Mouse (Mus musculus) neural tube, embryonic 13.5 days (tissue): ENCODE results near the gene Arhgef16. TPM values are rescaled to one million over a fixed set of nuclear protein-coding genes. Genes with fewer than 3 reads are reported as not detected.

Source experiments
- ATAC-seq: fragments of 200-750 bp; cut with Nextera tagmentation; 2 replicates; pipeline ENCODE4 v1.8.0; 2017; ENCODE audit warnings: low read depth, mild to moderate bottlenecking, moderate TSS enrichment, moderate library complexity
- H3K27ac ChIP-seq: fragments of 300-500 bp; sonication (generic); replicated peaks from 2 replicates; pipeline ENCODE4 v1.5.1; 2015; ENCODE audit warnings: moderate library complexity, mild to moderate bottlenecking, inconsistent platforms
- H3K27me3 ChIP-seq: fragments of 300-500 bp; sonication (generic); 2 replicates; pipeline ENCODE4 v1.6.1; 2015; ENCODE audit warnings: mild to moderate bottlenecking, inconsistent platforms
- H3K36me3 ChIP-seq: fragments of 300-500 bp; sonication (generic); 2 replicates; pipeline ENCODE4 v1.6.1; 2015; ENCODE audit warnings: mild to moderate bottlenecking, inconsistent platforms
- H3K4me1 ChIP-seq: fragments of 300-500 bp; sonication (generic); replicated peaks from 2 replicates; pipeline ENCODE4 v1.6.1; 2015; ENCODE audit warnings: inconsistent platforms
- H3K4me2 ChIP-seq: fragments of 300-500 bp; sonication (generic); 2 replicates; pipeline ENCODE4 v1.6.1; 2015; ENCODE audit warnings: inconsistent platforms, mild to moderate bottlenecking, moderate library complexity
- H3K4me3 ChIP-seq: fragments of 300-500 bp; sonication (generic); 2 replicates; pipeline ENCODE4 v1.5.1; 2015; ENCODE audit warnings: mild to moderate bottlenecking, inconsistent platforms
- H3K9ac ChIP-seq: fragments of 300-500 bp; sonication (generic); 2 replicates; pipeline ENCODE4 v1.6.1; 2015; ENCODE audit warnings: moderate library complexity, mild to moderate bottlenecking, inconsistent platforms
- H3K9me3 ChIP-seq: fragments of 300-500 bp; sonication (generic); 2 replicates; pipeline ENCODE4 v1.6.1; 2016; ENCODE audit warnings: inconsistent platforms
- WGBS: fragments of 180-500 bp; shearing (Covaris S2); methylation state at CpG from one replicate; pipeline ENCODE4 v1.1.7; 2015; 5-methylcytosine and 5-hydroxymethylcytosine counted together
- polyA plus RNA-seq: library from polyadenylated mRNA; unstranded; fragments of >200 nt; fragmentation: Nextera tagmentation; extraction: Ambion mirVana; gene quantifications from 2 replicates; pipeline ENCODE4 v1.2.1, GENCODE M21; 2015

Arhgef16 gene
- polyA plus RNA-seq, 1 experiment from 2014 or later, result 1.1 TPM

DNA sequence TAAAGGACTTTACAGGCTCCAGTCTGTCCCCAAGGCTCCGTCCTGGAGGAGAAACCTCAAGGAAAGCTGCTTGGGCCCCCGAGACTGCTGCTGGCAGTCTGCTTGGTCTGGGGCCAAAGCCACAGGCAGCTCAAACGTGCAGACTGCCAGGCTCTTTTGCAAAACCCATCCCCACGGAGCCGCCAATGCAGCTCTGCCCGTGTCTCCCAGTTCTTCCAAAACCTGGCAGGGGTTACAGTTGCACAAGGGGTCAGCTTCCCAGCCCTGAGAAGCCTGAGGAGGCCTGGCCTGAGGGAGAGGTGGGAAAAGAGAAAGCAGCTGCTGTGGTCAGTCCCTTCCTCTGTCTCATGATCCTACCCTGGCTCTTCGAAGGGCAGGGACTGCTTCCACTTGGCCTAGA, 56.1 kb downstream of the Arhgef16 start:
- 76% methylated on average over 7 of the region's 7 CpGs for WGBS
- H3K27me3 ChIP-seq, result no peaks in the 10 kb centered on the region
- no peak overlapping the region for H3K27ac ChIP-seq
- no peak overlapping the region for H3K4me2 ChIP-seq
- no peak overlapping the region for H3K4me3 ChIP-seq
- H3K4me1 ChIP-seq, result peaks cover 36% of the 10 kb centered on the region
- no peak overlapping the region for H3K9ac ChIP-seq
- no peak for ATAC-seq
- H3K36me3 ChIP-seq, result no peaks in the 10 kb centered on the region
- no peaks in the 10 kb centered on the region for H3K9me3 ChIP-seq

DNA sequence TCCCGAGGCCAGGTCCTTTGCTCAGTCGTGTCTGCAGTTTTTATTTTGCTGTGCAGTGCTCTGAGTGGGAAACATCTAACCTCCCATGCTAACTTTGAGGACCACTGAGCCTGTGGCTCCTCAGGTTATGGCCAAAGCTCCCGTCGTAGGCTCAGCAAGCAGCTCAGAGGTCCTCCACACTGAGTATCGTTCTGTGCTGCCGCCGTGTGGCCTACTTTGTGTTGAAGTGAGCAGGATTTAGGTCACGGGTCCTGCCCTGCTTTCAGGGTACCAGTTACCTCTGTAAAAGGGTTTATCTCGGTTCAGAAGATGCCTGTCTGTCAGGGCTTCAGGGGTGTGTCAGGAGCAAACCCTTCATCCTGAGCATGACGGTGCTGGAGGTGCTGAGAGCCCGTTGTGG, 60.9 kb downstream of the Arhgef16 start:
- WGBS, result 68% methylated on average over 11 of the region's 11 CpGs

DNA sequence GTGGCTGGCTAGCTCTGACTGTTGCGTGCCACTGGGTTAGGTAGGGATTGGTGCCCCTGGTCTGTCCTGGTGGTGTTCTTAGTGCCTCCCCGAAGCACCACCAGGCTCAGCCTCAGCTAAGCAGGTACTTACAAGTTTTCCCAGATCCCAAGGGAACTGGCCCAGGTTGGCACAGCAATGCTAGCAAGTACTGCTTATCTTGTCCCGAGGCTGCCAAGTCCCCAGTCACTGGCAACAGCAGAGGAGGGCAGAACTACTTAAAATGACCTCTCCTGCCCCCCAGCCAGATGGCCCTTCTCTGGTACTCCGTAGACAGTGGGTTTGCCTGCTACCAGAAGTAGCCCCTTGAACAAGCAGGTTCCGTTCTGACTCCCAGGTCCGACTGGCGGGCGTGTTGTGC, 62.3 kb downstream of the Arhgef16 start:
- Histone ChIP-seq H3K27me3 (0 out of 2 replicates have a peak, but pooled peaks cover 3% of the 10 kb centered on the region), H3K4me1 (peaks cover 19% of the 10 kb centered on the region), H3K36me3 (no peaks in the 10 kb centered on the region), H3K9me3 (no peaks in the 10 kb centered on the region), H3K9ac (no peak overlapping the region), H3K4me3 (no peak overlapping the region), H3K4me2 (no peak overlapping the region), H3K27ac (no peak overlapping the region)
- ATAC-seq, result no peak
- WGBS, result 89% methylated on average over 8 of the region's 8 CpGs

More for the DNA sequence above, 60.9 kb downstream of the Arhgef16 start:
- Histone ChIP-seq H3K4me2 (no peak overlapping the region), H3K27ac (no peak overlapping the region), H3K36me3 (no peaks in the 10 kb centered on the region), H3K9me3 (no peaks in the 10 kb centered on the region), H3K4me3 (no peak overlapping the region), H3K9ac (no peak overlapping the region), H3K4me1 (peaks cover 19% of the 10 kb centered on the region), H3K27me3 (0 out of 2 replicates have a peak, but pooled peaks cover 3% of the 10 kb centered on the region)
- no peak for ATAC-seq

GRCm38 (mm10) chr4:154237306-154237705, 64.2 kb downstream of the Arhgef16 start:
- 3% methylated on average over 9 of the region's 9 CpGs for WGBS
- peak overlapping the region; percentile 48 for H3K4me2 ChIP-seq
- H3K4me3 ChIP-seq, result no peak overlapping the region
- H3K27me3 ChIP-seq, result 0 out of 2 replicates have a peak, but pooled peaks cover 3% of the 10 kb centered on the region
- H3K36me3 ChIP-seq, result no peaks in the 10 kb centered on the region
- H3K4me1 ChIP-seq, result peaks cover 19% of the 10 kb centered on the region
- H3K9ac ChIP-seq, result peak overlapping the region; percentile 26
- peak; percentile 59 for ATAC-seq
- H3K27ac ChIP-seq, result no peak overlapping the region
- H3K9me3 ChIP-seq, result no peaks in the 10 kb centered on the region

DNA sequence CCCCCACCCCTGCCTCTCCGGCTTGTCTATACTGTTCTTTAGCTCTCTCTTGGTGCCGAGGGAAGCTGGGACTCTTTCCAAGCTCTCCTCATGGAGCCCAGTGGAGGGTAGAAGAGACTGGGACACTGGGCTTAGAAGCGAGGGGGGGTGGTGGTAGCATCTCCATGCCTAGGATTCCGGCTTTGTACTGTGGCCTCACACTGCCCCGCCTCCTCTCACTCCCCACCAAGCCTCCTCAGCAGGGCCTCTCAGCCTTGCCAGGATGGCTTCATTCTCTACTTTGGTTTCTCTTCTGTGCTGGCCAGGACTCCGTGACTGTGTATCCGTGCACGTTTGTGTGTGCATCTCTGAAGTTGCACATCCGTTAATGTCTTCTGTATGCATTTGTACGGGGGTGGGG, 64.6 kb downstream of the Arhgef16 start:
- H3K27me3 ChIP-seq, result 0 out of 2 replicates have a peak, but pooled peaks cover 3% of the 10 kb centered on the region

DNA sequence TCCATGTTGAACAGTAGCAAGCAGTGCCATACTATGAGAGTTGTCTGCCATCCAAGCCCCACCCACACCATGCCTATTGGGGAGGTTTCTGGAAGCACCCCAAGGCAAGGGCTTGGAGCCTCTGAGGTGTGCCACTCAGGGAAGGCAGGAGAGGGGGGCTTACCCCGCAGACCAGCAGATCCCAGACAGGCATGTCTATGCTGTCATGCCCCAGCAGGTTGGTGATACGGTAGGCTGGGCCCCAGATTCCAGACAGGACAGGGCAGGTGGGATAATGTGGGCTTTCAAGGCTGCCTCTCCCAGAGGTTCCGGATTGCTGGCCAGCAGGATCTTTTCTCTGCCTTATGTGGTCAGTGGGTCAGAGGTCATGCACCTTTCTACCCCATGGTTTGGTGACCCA, 65.5 kb downstream of the Arhgef16 start:
- ATAC-seq, result no peak
- no peak overlapping the region for H3K4me2 ChIP-seq
- no peaks in the 10 kb centered on the region for H3K9me3 ChIP-seq
- H3K36me3 ChIP-seq, result no peaks in the 10 kb centered on the region
- H3K27me3 ChIP-seq, result 0 out of 2 replicates have a peak, but pooled peaks cover 3% of the 10 kb centered on the region
- WGBS, result 83% methylated on average over 3 of the region's 3 CpGs
- no peak overlapping the region for H3K4me3 ChIP-seq
- H3K4me1 ChIP-seq, result peaks cover 24% of the 10 kb centered on the region
- no peak overlapping the region for H3K9ac ChIP-seq
- H3K27ac ChIP-seq, result no peak overlapping the region

More for the DNA sequence above, 64.6 kb downstream of the Arhgef16 start:
- peak overlapping the region; percentile 48 for H3K4me2 ChIP-seq
- peak overlapping the region; percentile 26 for H3K9ac ChIP-seq
- peak; percentile 54; the same call in 1 of the 2 replicates for ATAC-seq
- H3K36me3 ChIP-seq, result no peaks in the 10 kb centered on the region
- peak overlapping the region; percentile 39; the same call in 1 of the 2 replicates for H3K27ac ChIP-seq
- H3K4me1 ChIP-seq, result peaks cover 19% of the 10 kb centered on the region
- no peak overlapping the region for H3K4me3 ChIP-seq
- H3K9me3 ChIP-seq, result no peaks in the 10 kb centered on the region
- 12% methylated on average over 10 of the region's 10 CpGs for WGBS

- Histone ChIP-seq H3K4me1 (peaks cover 23% of the 10 kb centered on the region), H3K27ac (no peak overlapping the region), H3K9ac (no peak overlapping the region), H3K4me3 (no peak overlapping the region), H3K4me2 (no peak overlapping the region), H3K36me3 (no peaks in the 10 kb centered on the region), H3K27me3 (no peaks in the 10 kb centered on the region), H3K9me3 (no peaks in the 10 kb centered on the region)
- ATAC-seq, result no peak
- WGBS, result 66% methylated on average over 4 of the region's 4 CpGs
Observed at GRCm38 (mm10) chr4:154232295-154232694, 69.2 kb downstream of the Arhgef16 start.

- H3K27me3 ChIP-seq, result no peaks in the 10 kb centered on the region
- no peak overlapping the region for H3K4me3 ChIP-seq
- H3K27ac ChIP-seq, result no peak overlapping the region
- H3K9ac ChIP-seq, result no peak overlapping the region
- no peaks in the 10 kb centered on the region for H3K9me3 ChIP-seq
- no peaks in the 10 kb centered on the region for H3K36me3 ChIP-seq
- peaks cover 14% of the 10 kb centered on the region for H3K4me1 ChIP-seq
- WGBS, result 83% methylated on average over 7 of the region's 7 CpGs
- no peak overlapping the region for H3K4me2 ChIP-seq
- no peak for ATAC-seq
Observed at GRCm38 (mm10) chr4:154231380-154231779, 70.1 kb downstream of the Arhgef16 start.

GRCm38 (mm10) chr4:154229569-154229968, 71.9 kb downstream of the Arhgef16 start:
- H3K27me3 ChIP-seq, result no peaks in the 10 kb centered on the region
- no peaks in the 10 kb centered on the region for H3K9me3 ChIP-seq
- peaks cover 21% of the 10 kb centered on the region for H3K4me1 ChIP-seq
- ATAC-seq, result no peak
- H3K4me2 ChIP-seq, result no peak overlapping the region
- 95% methylated on average over 9 of the region's 9 CpGs for WGBS
- no peak overlapping the region for H3K27ac ChIP-seq
- no peak overlapping the region for H3K4me3 ChIP-seq
- H3K9ac ChIP-seq, result no peak overlapping the region
- no peaks in the 10 kb centered on the region for H3K36me3 ChIP-seq

Other genes starting within 250 kb of the Arhgef16 start
- gene Trp73, start 161.5 kb downstream of the Arhgef16 start, polyA plus RNA-seq, result 0.12 TPM in 1 of 2 replicates, not detected in the other
- 42.5 and 45.2 TPM in 2 replicates for gene Wrap73, start 159.3 kb downstream of the Arhgef16 start, polyA plus RNA-seq
- 178 and 191 TPM in 2 replicates for gene Tprgl, start 141.0 kb downstream of the Arhgef16 start, polyA plus RNA-seq
- 7.4 and 8.8 TPM in 2 replicates for gene Megf6, start 130.9 kb downstream of the Arhgef16 start, polyA plus RNA-seq
- gene B230104I21Rik, start 34.5 kb upstream of the Arhgef16 start, polyA plus RNA-seq, result not detected in 2 replicates